Mouse (Mus musculus): ENCODE results near the gene Olfr31. TPM values are rescaled to one million over a fixed set of nuclear protein-coding genes. Genes with fewer than 3 reads are reported as not detected.

The Olfr31 gene
- polyA plus RNA-seq, 1 experiment from 2014 or later, result not detected

DNA sequence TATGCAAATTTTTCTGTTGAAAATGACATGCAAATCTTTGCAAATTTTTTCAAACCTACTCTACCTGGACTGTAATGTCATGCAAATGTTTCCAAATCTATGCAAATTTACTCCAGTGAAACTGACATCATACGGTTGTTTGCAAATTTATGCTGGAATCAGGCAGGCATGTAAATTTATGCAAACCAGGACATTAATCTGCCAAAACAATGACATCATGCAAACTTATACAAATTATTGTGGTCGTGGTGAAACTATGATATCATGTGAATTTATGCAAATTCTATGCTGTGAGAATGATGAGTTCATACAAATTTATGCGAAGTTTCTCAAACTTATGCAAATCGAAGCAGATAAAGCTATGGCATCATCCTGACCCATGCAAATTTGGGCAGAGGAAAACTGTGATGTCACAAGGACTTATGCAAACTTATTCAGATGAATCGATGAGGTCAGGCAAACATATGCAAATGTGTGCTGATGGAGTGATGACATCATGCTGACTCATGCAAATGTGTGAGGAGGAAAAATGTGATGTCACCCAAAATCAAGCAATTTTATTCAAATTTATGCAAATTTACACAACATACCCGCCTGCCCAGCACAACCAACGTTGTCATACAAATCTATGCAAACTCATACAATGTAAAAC is 30.6 kb downstream of the Olfr31 start:
- Histone ChIP-seq H3K9me3 (ENCODE audit: control insufficient read depth, low read length) (peaks cover 26% of the 10 kb centered on the region), H3K9ac (ENCODE audit: low read length) (no peak overlapping the region), H3K4me1 (ENCODE audit: control insufficient read depth, insufficient read depth, low read length) (no peaks in the 10 kb centered on the region), H3K4me3 (ENCODE audit: low read depth, low read length) (no peak overlapping the region), H3K27me3 (ENCODE audit: control insufficient read depth, insufficient read depth, low read length) (no peaks in the 10 kb centered on the region), H3K27ac (ENCODE audit: low read depth, low read length) (no peak overlapping the region), H3K4me2 (ENCODE audit: low read depth) (no peak overlapping the region), H3K36me3 (ENCODE audit: control insufficient read depth, insufficient read depth, low read length) (no peaks in the 10 kb centered on the region)
- ATAC-seq (ENCODE audit: insufficient read depth, low FRiP score, low TSS enrichment) (no peak), DNase-seq (ENCODE audit: low spot score) (peak; percentile 26)
- 90% methylated on average over 7 of the region's 7 CpGs for WGBS

DNA sequence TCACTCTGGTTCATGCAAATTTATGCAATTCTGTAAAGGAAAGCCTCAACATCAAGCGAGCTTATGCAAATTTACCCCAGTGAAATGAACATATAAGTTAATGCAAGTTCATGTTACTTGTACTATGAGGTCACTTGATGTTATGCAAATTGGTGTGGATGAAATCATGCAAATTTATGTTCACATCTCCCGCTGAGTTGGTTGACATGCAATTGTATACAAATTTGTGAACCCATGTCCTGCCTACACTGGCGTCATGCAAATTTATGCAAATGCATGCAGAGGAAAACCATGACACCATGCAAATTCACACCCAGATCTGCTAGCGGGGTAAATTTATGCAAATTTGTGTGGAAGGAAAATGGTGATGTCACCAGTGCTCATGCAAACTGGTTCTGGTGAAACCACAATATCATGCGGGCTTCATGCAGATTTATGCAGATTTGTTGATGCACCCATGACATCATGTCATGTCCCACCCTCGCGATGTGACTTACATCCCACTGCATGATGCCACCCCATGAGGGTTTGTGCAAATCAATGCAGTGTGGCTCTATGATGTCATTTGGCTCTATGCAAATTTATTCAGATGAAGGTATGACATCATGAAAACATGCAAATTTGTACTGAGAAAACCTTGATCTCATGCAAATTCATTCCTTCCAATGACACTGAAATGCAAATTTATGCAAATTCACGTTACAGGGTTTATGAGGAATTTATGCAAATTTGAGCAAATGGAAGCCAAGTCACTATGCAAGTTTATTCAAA is 31.3 kb downstream of the Olfr31 start:
- Histone ChIP-seq H3K9ac (ENCODE audit: low read length) (no peak overlapping the region), H3K4me1 (ENCODE audit: control insufficient read depth, insufficient read depth, low read length) (no peaks in the 10 kb centered on the region), H3K9me3 (ENCODE audit: control insufficient read depth, low read length) (peaks cover 23% of the 10 kb centered on the region), H3K4me3 (ENCODE audit: low read depth, low read length) (no peak overlapping the region), H3K27me3 (ENCODE audit: control insufficient read depth, insufficient read depth, low read length) (no peaks in the 10 kb centered on the region), H3K4me2 (ENCODE audit: low read depth) (no peak overlapping the region), H3K27ac (ENCODE audit: low read depth, low read length) (no peak overlapping the region), H3K36me3 (ENCODE audit: control insufficient read depth, insufficient read depth, low read length) (no peaks in the 10 kb centered on the region)
- peak; percentile 52 for DNase-seq (ENCODE audit: low spot score)
- peak; percentile 27 for ATAC-seq (ENCODE audit: insufficient read depth, low FRiP score, low TSS enrichment)
- 85% methylated on average over 8 of the region's 8 CpGs for WGBS

DNA sequence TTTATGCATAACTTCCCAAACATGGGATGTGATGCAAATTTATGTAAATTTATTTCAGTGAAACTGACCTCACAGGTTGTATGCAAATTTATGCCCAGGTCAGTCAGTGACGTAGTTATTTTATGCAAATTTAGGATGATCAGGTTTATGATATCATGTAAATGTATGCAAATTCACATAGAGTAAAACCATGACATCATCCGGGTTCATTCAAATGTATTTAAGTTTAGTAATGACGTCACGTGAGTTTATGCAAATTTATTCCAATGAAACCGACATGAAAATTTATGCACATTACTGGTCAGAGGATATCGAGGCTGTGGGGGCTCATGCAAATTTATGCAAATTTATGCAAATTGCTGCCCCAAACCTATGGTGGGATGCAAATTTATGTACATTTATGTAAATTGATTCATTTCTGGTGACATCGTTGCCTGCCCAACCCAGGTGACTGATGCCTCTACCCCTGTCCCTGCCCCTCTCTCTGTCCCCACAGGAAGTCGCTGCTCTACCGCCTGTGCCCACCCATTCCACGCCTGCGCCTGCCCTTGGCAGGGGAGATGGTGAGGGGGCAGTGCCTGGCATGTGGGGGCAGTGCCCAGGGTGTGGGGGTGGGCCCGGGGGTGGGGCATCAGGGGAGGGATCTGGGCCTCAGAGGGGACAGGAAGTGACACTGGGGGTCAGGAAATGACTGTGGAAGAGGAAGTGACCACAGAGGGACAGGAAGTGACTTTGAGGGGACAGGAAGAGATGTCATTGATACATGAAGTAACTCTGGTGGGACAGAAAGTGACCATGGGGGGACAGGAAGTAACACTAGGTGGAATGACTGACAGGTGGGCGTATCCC is 32.1 kb downstream of the Olfr31 start:
- H3K4me2 ChIP-seq (ENCODE audit: low read depth), result no peak overlapping the region
- ATAC-seq (ENCODE audit: insufficient read depth, low FRiP score, low TSS enrichment) (peak; percentile 68), DNase-seq (ENCODE audit: low spot score) (peak; percentile 26)
- no peaks in the 10 kb centered on the region for H3K36me3 ChIP-seq (ENCODE audit: control insufficient read depth, insufficient read depth, low read length)
- no peaks in the 10 kb centered on the region for H3K27me3 ChIP-seq (ENCODE audit: control insufficient read depth, insufficient read depth, low read length)
- peaks cover 15% of the 10 kb centered on the region for H3K9me3 ChIP-seq (ENCODE audit: control insufficient read depth, low read length)
- H3K4me3 ChIP-seq (ENCODE audit: low read depth, low read length), result no peak overlapping the region
- H3K9ac ChIP-seq (ENCODE audit: low read length), result no peak overlapping the region
- H3K27ac ChIP-seq (ENCODE audit: low read depth, low read length), result no peak overlapping the region
- no peaks in the 10 kb centered on the region for H3K4me1 ChIP-seq (ENCODE audit: control insufficient read depth, insufficient read depth, low read length)
- 81% methylated on average over 13 of the region's 13 CpGs for WGBS

DNA sequence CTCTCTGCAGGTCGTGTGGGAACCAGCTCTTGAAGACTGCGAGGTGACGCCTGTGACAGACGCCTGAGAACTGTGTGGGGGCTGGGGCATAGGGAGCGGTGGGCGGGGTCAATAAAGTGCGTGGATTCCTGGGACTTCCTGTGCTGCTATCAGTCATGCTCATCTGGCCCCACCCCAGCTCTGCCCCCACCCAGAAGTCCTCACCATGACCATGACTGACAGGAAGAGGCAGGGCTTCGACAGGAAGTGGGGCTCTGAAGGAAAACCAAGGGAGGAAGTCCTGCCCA is 32.7 kb downstream of the Olfr31 start:
- no peaks in the 10 kb centered on the region for H3K4me1 ChIP-seq (ENCODE audit: control insufficient read depth, insufficient read depth, low read length)
- no peak overlapping the region for H3K27ac ChIP-seq (ENCODE audit: low read depth, low read length)
- WGBS, result 93% methylated on average over 7 of the region's 8 CpGs
- ATAC-seq (ENCODE audit: insufficient read depth, low FRiP score, low TSS enrichment) (peak; percentile 3; the same call in 1 of the 2 replicates), DNase-seq (ENCODE audit: low spot score) (no peak)
- H3K4me2 ChIP-seq (ENCODE audit: low read depth), result no peak overlapping the region
- H3K9ac ChIP-seq (ENCODE audit: low read length), result no peak overlapping the region
- no peak overlapping the region for H3K4me3 ChIP-seq (ENCODE audit: low read depth, low read length)
- H3K36me3 ChIP-seq (ENCODE audit: control insufficient read depth, insufficient read depth, low read length), result no peaks in the 10 kb centered on the region
- peaks cover 10% of the 10 kb centered on the region; the same call in 1 of the 2 replicates for H3K9me3 ChIP-seq (ENCODE audit: control insufficient read depth, low read length)
- no peaks in the 10 kb centered on the region for H3K27me3 ChIP-seq (ENCODE audit: control insufficient read depth, insufficient read depth, low read length)

Other genes with a start within 250 kb of the Olfr31 start
- 309 and 319 TPM in 2 replicates for gene Psmd6, start 201.8 kb upstream of the Olfr31 start, polyA plus RNA-seq (2014; fragmentation: Nextera tagmentation; extraction: Ambion mirVana)
- gene Olfr720, start 136.0 kb upstream of the Olfr31 start, polyA plus RNA-seq (2014; fragmentation: Nextera tagmentation; extraction: Ambion mirVana), result not detected in 2 replicates
- 2.4 and 3.1 TPM in 2 replicates for gene Il3ra, start 23.4 kb downstream of the Olfr31 start, polyA plus RNA-seq (2014; fragmentation: Nextera tagmentation; extraction: Ambion mirVana)
- not detected in 2 replicates for gene Olfr721-ps1, start 78.5 kb downstream of the Olfr31 start, polyA plus RNA-seq (2014; fragmentation: Nextera tagmentation; extraction: Ambion mirVana)